Mouse (Mus musculus): ENCODE measurements around the gene Calcrl. TPM values are rescaled to one million over a fixed set of nuclear protein-coding genes. Genes with fewer than 3 reads are reported as not detected.

Gene Calcrl
- total RNA-seq (2023): 33.1 TPM

GRCm38 (mm10) chr2:84425138-84425537, at the start of gene Calcrl:
Calcrl (minus strand) TSS chr2:84425411.

Other genes with a start within 250 kb of the Calcrl start
- gene Tfpi, start 51.4 kb upstream of the Calcrl start, total RNA-seq (2023): 2.0 TPM
- gene Ctnnd1, start 225.4 kb upstream of the Calcrl start, total RNA-seq (2023): 1.4 TPM
- 0.18 TPM for gene Btbd18, start 233.7 kb upstream of the Calcrl start, total RNA-seq (2023)
- gene Selenoh, start 245.4 kb upstream of the Calcrl start, total RNA-seq (2023): 36.1 TPM

All from CD4-positive naive resting alpha-beta T cell, adult 76 days (primary cell).